Mouse (Mus musculus) midbrain, embryonic 12.5 days (tissue): ENCODE results near the gene Dse. TPM values are rescaled to one million over a fixed set of nuclear protein-coding genes. Genes with fewer than 3 reads are reported as not detected.

Experiments used
- ATAC-seq: fragments of 200-750 bp; cut with Nextera tagmentation; 2 replicates; pipeline ENCODE4 v1.8.0; 2017; ENCODE audit warnings: low read depth, moderate TSS enrichment, moderate library complexity; ENCODE audit not compliant: low FRiP score
- H3K27ac ChIP-seq: fragments of 300-500 bp; sonication (generic); replicated peaks from 2 replicates; pipeline ENCODE4 v1.5.1; 2016; ENCODE audit warnings: mild to moderate bottlenecking
- H3K27me3 ChIP-seq: fragments of 300-500 bp; sonication (generic); 2 replicates; pipeline ENCODE4 v1.6.1; 2016; ENCODE audit warnings: mild to moderate bottlenecking
- H3K36me3 ChIP-seq: fragments of 300-500 bp; sonication (generic); 2 replicates; pipeline ENCODE4 v1.6.1; 2016
- H3K4me1 ChIP-seq: fragments of 300-500 bp; sonication (generic); 2 replicates; pipeline ENCODE4 v1.6.1; 2016
- H3K4me2 ChIP-seq: fragments of 300-500 bp; sonication (generic); replicated peaks from 2 replicates; pipeline ENCODE4 v1.6.1; 2016; ENCODE audit warnings: mild to moderate bottlenecking, moderate library complexity
- H3K4me3 ChIP-seq: fragments of 300-500 bp; sonication (generic); 2 replicates; pipeline ENCODE4 v1.5.1; 2016; ENCODE audit warnings: mild to moderate bottlenecking
- H3K9ac ChIP-seq: fragments of 300-500 bp; sonication (generic); replicated peaks from 2 replicates; pipeline ENCODE4 v1.6.1; 2016; ENCODE audit warnings: mild to moderate bottlenecking, moderate library complexity
- H3K9me3 ChIP-seq: fragments of 300-500 bp; sonication (generic); 2 replicates; pipeline ENCODE4 v1.6.1; 2016; ENCODE audit warnings: mild to moderate bottlenecking
- WGBS: fragments of 180-500 bp; shearing (Covaris S2); methylation state at CpG from one replicate; pipeline ENCODE4 v1.1.7; 2016; 5-methylcytosine and 5-hydroxymethylcytosine counted together
- polyA plus RNA-seq: library from polyadenylated mRNA; unstranded; fragments of >200 nt; fragmentation: Nextera tagmentation; extraction: Ambion mirVana; gene quantifications from 2 replicates; pipeline ENCODE4 v1.2.1, GENCODE M21; 2016

Dse gene
- polyA plus RNA-seq, 1 experiment from 2014 or later, result 20.5 TPM

- Histone ChIP-seq H3K4me1 (no peaks in the 10 kb centered on the region), H3K9ac (no peak overlapping the region), H3K4me3 (no peak overlapping the region), H3K27me3 (no peaks in the 10 kb centered on the region), H3K27ac (no peak overlapping the region), H3K36me3 (no peaks in the 10 kb centered on the region), H3K9me3 (no peaks in the 10 kb centered on the region), H3K4me2 (no peak overlapping the region)
- 67% methylated on average over 3 of the region's 3 CpGs for WGBS
- no peak for ATAC-seq
Observed at GRCm38 (mm10) chr10:34198061-34198460, 9.5 kb downstream of the Dse start.

DNA sequence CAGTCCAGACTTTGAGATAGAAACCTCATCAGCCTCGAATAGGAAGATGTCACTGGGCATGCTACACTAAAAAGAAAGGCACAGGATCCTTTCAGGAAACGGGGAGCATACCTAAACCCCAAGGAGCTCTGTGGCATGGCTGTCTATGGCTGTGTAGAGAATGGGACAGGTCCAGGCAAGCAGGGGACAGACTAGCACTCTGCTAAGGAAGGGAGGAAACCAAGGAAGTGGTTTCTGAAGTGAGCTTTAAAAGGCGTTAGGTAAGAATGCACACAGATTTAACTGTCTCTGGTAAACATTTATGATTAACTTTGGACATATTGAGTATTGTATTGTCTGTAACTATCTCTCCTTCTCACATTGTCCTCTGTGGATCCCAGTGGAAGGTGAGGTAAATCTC, 10.2 kb downstream of the Dse start:
- whole genome bisulfite sequencing, result 81% methylated on average over 3 of the region's 3 CpGs
- no peaks in the 10 kb centered on the region for H3K27me3 ChIP-seq

DNA sequence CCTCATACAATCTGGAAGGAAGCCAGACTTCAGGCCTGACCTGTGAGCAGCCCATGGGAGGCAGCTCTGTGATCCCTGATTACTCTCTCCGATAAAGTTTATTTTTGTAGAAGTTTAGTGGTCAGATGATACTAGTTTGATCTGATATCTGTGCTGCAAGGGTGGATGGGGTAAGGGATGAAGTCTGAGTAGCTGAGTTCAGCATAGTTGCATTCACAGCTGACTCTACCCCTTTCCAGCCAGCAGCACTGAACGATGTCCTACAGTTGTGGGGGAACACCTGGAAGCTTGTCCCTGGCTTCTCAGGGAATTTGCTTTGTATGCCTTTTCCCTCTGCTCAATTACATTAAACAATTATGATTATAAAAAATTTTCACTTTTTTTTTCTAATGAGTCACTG, 12.6 kb downstream of the Dse start:
- no peak overlapping the region for H3K27ac ChIP-seq
- 81% methylated on average over 2 of the region's 2 CpGs for WGBS
- H3K9ac ChIP-seq, result no peak overlapping the region
- ATAC-seq, result no peak
- no peaks in the 10 kb centered on the region for H3K4me1 ChIP-seq
- H3K36me3 ChIP-seq, result no peaks in the 10 kb centered on the region
- no peak overlapping the region for H3K4me2 ChIP-seq
- no peak overlapping the region for H3K4me3 ChIP-seq
- H3K9me3 ChIP-seq, result no peaks in the 10 kb centered on the region
- no peaks in the 10 kb centered on the region for H3K27me3 ChIP-seq

More for the DNA sequence above, 10.2 kb downstream of the Dse start:
- Histone ChIP-seq H3K36me3 (no peaks in the 10 kb centered on the region), H3K9me3 (no peaks in the 10 kb centered on the region), H3K4me1 (no peaks in the 10 kb centered on the region), H3K27ac (no peak overlapping the region), H3K4me2 (no peak overlapping the region), H3K4me3 (no peak overlapping the region), H3K9ac (no peak overlapping the region)
- no peak for ATAC-seq

DNA sequence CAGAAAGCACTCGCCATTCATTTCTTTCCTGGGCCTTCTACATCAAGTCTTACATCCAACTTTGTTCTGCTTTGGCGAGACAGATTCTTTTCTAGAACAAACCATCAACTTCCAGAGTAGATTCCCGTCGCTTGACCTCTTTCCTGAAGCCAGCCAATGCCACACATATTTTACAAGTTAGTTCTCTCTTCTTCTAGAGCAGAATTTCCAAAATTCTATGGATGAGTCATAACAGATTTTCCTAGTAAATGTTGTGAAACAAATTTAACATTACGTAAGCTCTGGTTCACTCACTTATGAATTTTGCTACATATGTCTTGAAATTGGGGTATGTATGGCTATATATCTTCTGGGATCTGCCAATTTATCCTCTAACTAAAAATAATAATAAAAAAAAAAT, 13.0 kb downstream of the Dse start:
- H3K4me3 ChIP-seq, result no peak overlapping the region
- H3K4me2 ChIP-seq, result no peak overlapping the region
- no peak overlapping the region for H3K27ac ChIP-seq
- ATAC-seq, result no peak
- H3K9me3 ChIP-seq, result no peaks in the 10 kb centered on the region
- no peaks in the 10 kb centered on the region for H3K4me1 ChIP-seq
- 88% methylated on average over 5 of the region's 5 CpGs for WGBS
- H3K27me3 ChIP-seq, result no peaks in the 10 kb centered on the region
- H3K36me3 ChIP-seq, result no peaks in the 10 kb centered on the region
- H3K9ac ChIP-seq, result no peak overlapping the region

- Histone ChIP-seq H3K9ac (no peak overlapping the region), H3K4me1 (no peaks in the 10 kb centered on the region), H3K4me3 (no peak overlapping the region), H3K27me3 (no peaks in the 10 kb centered on the region), H3K4me2 (no peak overlapping the region), H3K9me3 (no peaks in the 10 kb centered on the region), H3K27ac (no peak overlapping the region), H3K36me3 (no peaks in the 10 kb centered on the region)
- ATAC-seq, result no peak
- WGBS, result 82% methylated on average over 10 of the region's 10 CpGs
Observed at GRCm38 (mm10) chr10:34186571-34187260, 20.8 kb downstream of the Dse start.

- ATAC-seq, result no peak
- H3K27me3 ChIP-seq, result no peaks in the 10 kb centered on the region
- no peak overlapping the region for H3K4me2 ChIP-seq
- no peaks in the 10 kb centered on the region for H3K9me3 ChIP-seq
- no peak overlapping the region for H3K4me3 ChIP-seq
- WGBS, result 41% methylated on average over 4 of the region's 4 CpGs
- H3K9ac ChIP-seq, result no peak overlapping the region
- no peaks in the 10 kb centered on the region for H3K4me1 ChIP-seq
- H3K27ac ChIP-seq, result no peak overlapping the region
- no peaks in the 10 kb centered on the region for H3K36me3 ChIP-seq
Observed at GRCm38 (mm10) chr10:34185556-34185955, 22.0 kb downstream of the Dse start.

- Histone ChIP-seq H3K36me3 (no peaks in the 10 kb centered on the region), H3K9me3 (no peaks in the 10 kb centered on the region), H3K4me1 (no peaks in the 10 kb centered on the region), H3K27me3 (no peaks in the 10 kb centered on the region), H3K4me3 (no peak overlapping the region), H3K4me2 (no peak overlapping the region), H3K27ac (no peak overlapping the region), H3K9ac (no peak overlapping the region)
- WGBS, result 74% methylated on average over 1 of the region's 1 CpGs
- no peak for ATAC-seq
Observed at GRCm38 (mm10) chr10:34184956-34185355, 22.6 kb downstream of the Dse start.

DNA sequence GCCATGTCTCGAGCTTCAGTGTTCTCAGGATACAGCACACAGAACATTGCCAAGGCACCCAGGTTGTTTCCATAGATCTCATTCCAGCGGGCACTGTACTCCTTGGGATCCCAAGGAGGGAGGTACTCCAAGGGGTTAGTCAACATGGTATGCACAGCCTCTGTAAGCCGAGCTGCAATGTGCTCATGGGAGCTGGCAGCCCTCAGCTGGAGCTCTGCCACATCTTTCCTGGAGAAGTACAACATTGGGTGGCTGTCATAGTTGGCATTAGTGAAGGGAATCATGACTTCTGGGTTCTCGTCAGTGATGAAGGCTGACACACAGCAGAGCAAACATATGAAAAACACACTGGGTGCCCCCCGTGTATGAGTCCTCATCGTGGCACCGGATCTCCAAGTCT, 23.8 kb downstream of the Dse start:
- 91% methylated on average over 7 of the region's 7 CpGs for WGBS
- ATAC-seq, result no peak

GRCm38 (mm10) chr10:34175870-34176606, 31.5 kb downstream of the Dse start:
- Histone ChIP-seq H3K9me3 (no peaks in the 10 kb centered on the region), H3K4me3 (no peak overlapping the region), H3K27me3 (no peaks in the 10 kb centered on the region), H3K36me3 (no peaks in the 10 kb centered on the region), H3K9ac (no peak overlapping the region), H3K27ac (no peak overlapping the region), H3K4me1 (no peaks in the 10 kb centered on the region), H3K4me2 (no peak overlapping the region)
- ATAC-seq, result no peak
- 65% methylated on average over 8 of the region's 8 CpGs for WGBS

More for the DNA sequence above, 23.8 kb downstream of the Dse start:
- H3K4me1 ChIP-seq, result no peaks in the 10 kb centered on the region
- no peak overlapping the region for H3K4me3 ChIP-seq
- no peak overlapping the region for H3K27ac ChIP-seq
- no peaks in the 10 kb centered on the region for H3K27me3 ChIP-seq
- H3K4me2 ChIP-seq, result no peak overlapping the region
- no peaks in the 10 kb centered on the region for H3K9me3 ChIP-seq
- no peak overlapping the region for H3K9ac ChIP-seq
- no peaks in the 10 kb centered on the region for H3K36me3 ChIP-seq

GRCm38 (mm10) chr10:34172663-34173282, 34.7 kb downstream of the Dse start:
- 81% methylated on average over 4 of the region's 4 CpGs for WGBS
- ATAC-seq, result no peak
- H3K9ac ChIP-seq, result no peak overlapping the region
- no peak overlapping the region for H3K4me3 ChIP-seq
- H3K27ac ChIP-seq, result no peak overlapping the region
- H3K4me2 ChIP-seq, result no peak overlapping the region
- no peaks in the 10 kb centered on the region for H3K9me3 ChIP-seq
- no peaks in the 10 kb centered on the region for H3K27me3 ChIP-seq
- no peaks in the 10 kb centered on the region for H3K36me3 ChIP-seq
- H3K4me1 ChIP-seq, result no peaks in the 10 kb centered on the region

GRCm38 (mm10) chr10:34171660-34172059, 35.9 kb downstream of the Dse start:
- no peaks in the 10 kb centered on the region for H3K9me3 ChIP-seq
- H3K4me3 ChIP-seq, result no peak overlapping the region
- ATAC-seq, result no peak
- H3K36me3 ChIP-seq, result no peaks in the 10 kb centered on the region
- H3K4me1 ChIP-seq, result no peaks in the 10 kb centered on the region
- no peak overlapping the region for H3K9ac ChIP-seq
- 91% methylated on average over 4 of the region's 4 CpGs for WGBS
- no peak overlapping the region for H3K27ac ChIP-seq
- no peaks in the 10 kb centered on the region for H3K27me3 ChIP-seq
- H3K4me2 ChIP-seq, result no peak overlapping the region

GRCm38 (mm10) chr10:34171191-34171590, 36.3 kb downstream of the Dse start:
- no peak overlapping the region for H3K9ac ChIP-seq
- no peak overlapping the region for H3K4me2 ChIP-seq
- no peaks in the 10 kb centered on the region for H3K4me1 ChIP-seq
- H3K36me3 ChIP-seq, result no peaks in the 10 kb centered on the region
- no peak for ATAC-seq
- H3K4me3 ChIP-seq, result no peak overlapping the region
- no peak overlapping the region for H3K27ac ChIP-seq
- H3K9me3 ChIP-seq, result no peaks in the 10 kb centered on the region
- 92% methylated on average over 3 of the region's 3 CpGs for WGBS
- no peaks in the 10 kb centered on the region for H3K27me3 ChIP-seq
